ENCODE assay signal across 8 mouse cellular contexts in genomic region chr6:115601322-115601714, GRCm38 (mm10). TPM values are rescaled to one million over a fixed set of nuclear protein-coding genes. Genes with fewer than 3 reads are reported as not detected.
DNase-seq lines count a peak whose midpoint lies in the region; ATAC-seq and TF ChIP-seq lines count a peak whose summit lies in the region.

No protein-coding gene starts in this region.

- no peak for DNase-seq in left cerebral cortex, adult 2 months (ENCODE audit: extremely low spot score in 1 of 2, low spot score in 2 of 2)
- DNase-seq in left cerebral cortex, adult 11 months (ENCODE audit: low spot score), result no peak
- no peak for DNase-seq in forebrain, embryonic 10.5 days (ENCODE audit: extremely low spot score, low spot score)
- DNase-seq in kidney, postnatal 10 days, result peak; percentile 37
- no peak for DNase-seq in left cerebral cortex, postnatal 36 days (ENCODE audit: low spot score in 2 of 2)
- no peak for DNase-seq in layer of hippocampus, adult 8-10 months (ENCODE audit: low spot score in 2 of 2)
- no peak for DNase-seq in frontal cortex, adult 2 months (ENCODE audit: extremely low spot score in 1 of 2, low spot score in 1 of 2)

- no peak; the same call in none of the 2 replicates for TF ChIP-seq CTCF in left cerebral cortex, adult 2 months (IDR thresholded peaks at IDR 0.05)

- peak overlapping the region; percentile 86 for H3K4me3 ChIP-seq in left cerebral cortex, adult 2 months
- H3K4me3 ChIP-seq in forebrain, embryonic 10.5 days, result peak overlapping the region; percentile 95
- peak overlapping the region; percentile 76 for H3K4me3 ChIP-seq in neural tube, embryonic 13.5 days

- H3K9me3 ChIP-seq in forebrain, embryonic 10.5 days, result no peaks in the 10 kb centered on the region; the same call in 1 of the 2 replicates
- no peaks in the 10 kb centered on the region for H3K9me3 ChIP-seq in neural tube, embryonic 13.5 days

- H3K27ac ChIP-seq in left cerebral cortex, adult 2 months, result no peak overlapping the region
- H3K27ac ChIP-seq in forebrain, embryonic 10.5 days, result peak overlapping the region; percentile 92
- no peak overlapping the region for H3K27ac ChIP-seq in neural tube, embryonic 13.5 days (replicated peaks)

- peaks cover 11% of the 10 kb centered on the region for H3K4me1 ChIP-seq in forebrain, embryonic 10.5 days
- peaks cover 13% of the 10 kb centered on the region for H3K4me1 ChIP-seq in neural tube, embryonic 13.5 days (replicated peaks)

- WGBS in forebrain, embryonic 10.5 days, result 66% methylated on average over 4 of the region's 4 CpGs
- WGBS in neural tube, embryonic 13.5 days, result 67% methylated on average over 4 of the region's 4 CpGs

- intact Hi-C loops in left cerebral cortex, adult 2 months (cut with DNase I), result loop anchor here (1.0 kb wide), 2 partner anchors 75 to 207 kb away; partner anchors contain the start of genes Raf1 and Rpl32
- intact Hi-C loops in left cerebral cortex, postnatal 36 days (cut with DNase I), result loop anchor here (5.0 kb wide), 1 partner anchor 76 kb away; the partner anchor contains the start of gene Raf1

- H3K4me2 ChIP-seq in neural tube, embryonic 13.5 days, result peak overlapping the region; percentile 77

- peak; percentile 22; the same call in 1 of the 2 replicates for ATAC-seq in neural tube, embryonic 13.5 days (ENCODE audit: low read depth)

- H3K36me3 ChIP-seq in forebrain, embryonic 10.5 days (replicated peaks), result 0 out of 2 replicates have a peak, but pooled peaks cover 5% of the 10 kb centered on the region
- 0 out of 2 replicates have a peak, but pooled peaks cover 6% of the 10 kb centered on the region for H3K36me3 ChIP-seq in neural tube, embryonic 13.5 days

- no peak overlapping the region for H3K9ac ChIP-seq in neural tube, embryonic 13.5 days

- H3K27me3 ChIP-seq in forebrain, embryonic 10.5 days (ENCODE audit: poor library complexity, severe bottlenecking), result no peaks in the 10 kb centered on the region
- no peaks in the 10 kb centered on the region for H3K27me3 ChIP-seq in neural tube, embryonic 13.5 days

RNA-seq across cellular contexts. Expression of gene Mkrn2, which starts 0.4 kb away (rescaled TPM):
- total RNA-seq in left cerebral cortex, adult 2 months (2021), result 10 to 100 TPM; 28.5 to 38.3 TPM
- 27.5 and 29.3 TPM in 2 replicates for polyA plus RNA-seq in forebrain, embryonic 10.5 days (2016; fragmentation: Nextera tagmentation; extraction: Ambion mirVana)
- 30.2 and 38.4 TPM in 2 replicates for polyA plus RNA-seq in neural tube, embryonic 13.5 days (2015; fragmentation: Nextera tagmentation; extraction: Ambion mirVana)
- total RNA-seq in left cerebral cortex, postnatal 36 days (2021), result 10 to 100 TPM; 34.4 to 34.6 TPM
- 10 to 100 TPM; 33.8 to 37.8 (median 34.4) TPM for total RNA-seq in layer of hippocampus, adult 8-10 months (2022)
- polyA plus RNA-seq in frontal cortex, adult 2 months (2012; rRNA removed), result 21.5 and 29.0 TPM in 2 replicates

RNA-seq across cellular contexts. Expression of gene Mkrn2os, which starts 8.9 kb away (rescaled TPM):
- not detected for total RNA-seq in left cerebral cortex, adult 2 months (2021)
- 0.06 and 0.40 TPM in 2 replicates for polyA plus RNA-seq in forebrain, embryonic 10.5 days (2016; fragmentation: Nextera tagmentation; extraction: Ambion mirVana)
- 0.35 and 0.77 TPM in 2 replicates for polyA plus RNA-seq in neural tube, embryonic 13.5 days (2015; fragmentation: Nextera tagmentation; extraction: Ambion mirVana)
- not detected for total RNA-seq in left cerebral cortex, postnatal 36 days (2021)
- not detected for total RNA-seq in layer of hippocampus, adult 8-10 months (2022)
- polyA plus RNA-seq in frontal cortex, adult 2 months (2012; rRNA removed), result 0.06 and 0.18 TPM in 2 replicates

RNA-seq across cellular contexts. Expression of gene Tsen2, which starts 56.9 kb away (rescaled TPM):
- total RNA-seq in left cerebral cortex, adult 2 months (2021), result 10 to 100 TPM; 22.2 to 25.7 TPM
- 37.7 and 39.9 TPM in 2 replicates for polyA plus RNA-seq in forebrain, embryonic 10.5 days (2016; fragmentation: Nextera tagmentation; extraction: Ambion mirVana)
- 31.7 and 32.3 TPM in 2 replicates for polyA plus RNA-seq in neural tube, embryonic 13.5 days (2015; fragmentation: Nextera tagmentation; extraction: Ambion mirVana)
- 10 to 100 TPM; 20.3 to 21.8 TPM for total RNA-seq in left cerebral cortex, postnatal 36 days (2021)
- total RNA-seq in layer of hippocampus, adult 8-10 months (2022), result 10 to 100 TPM; 26.6 to 37.1 (median 27.1) TPM
- 26.9 and 27.1 TPM in 2 replicates for polyA plus RNA-seq in frontal cortex, adult 2 months (2012; rRNA removed)
